Mouse (Mus musculus) lung, adult 18-20 months (tissue): ENCODE data around the gene Acap3.

Source experiments
- DNase-seq, 2 experiments: peaks; one replicate each; pipeline ENCODE4 v3.0.0; 2022; ENCODE audit warnings: mixed read lengths in 2 of 2

Gene Acap3

GRCm38 (mm10) chr4:155887674-155888073 is 3.9 kb upstream of the Acap3 start:
- no peak for DNase-seq

GRCm38 (mm10) chr4:155888181-155888580 is 3.4 kb upstream of the Acap3 start:
- no peak for DNase-seq

- no peak for DNase-seq
Measured at GRCm38 (mm10) chr4:155889316-155889715, 2.3 kb upstream of the Acap3 start.

- no peak for DNase-seq
Measured at GRCm38 (mm10) chr4:155891011-155891471, 581 bp upstream of the Acap3 start.

GRCm38 (mm10) chr4:155892017-155892416 is 395 bp downstream of the Acap3 start:
- DNase-seq: peak; percentile 80 to 85

- DNase-seq: peak; percentile 34 to 38
Measured at GRCm38 (mm10) chr4:155892438-155893211, 1.0 kb downstream of the Acap3 start.

GRCm38 (mm10) chr4:155893212-155893690 is 1.6 kb downstream of the Acap3 start:
- peak in 1 of 2 experiments; percentile 3 for DNase-seq

- peak; percentile 85 to 89 for DNase-seq
Measured at GRCm38 (mm10) chr4:155894311-155894881, 2.8 kb downstream of the Acap3 start.

GRCm38 (mm10) chr4:155895216-155895615 is 3.6 kb downstream of the Acap3 start:
- DNase-seq: peak; percentile 53 to 66

- peak in 1 of 2 experiments; percentile 4 for DNase-seq
Measured at GRCm38 (mm10) chr4:155895826-155896225, 4.2 kb downstream of the Acap3 start.

- DNase-seq: peak in 1 of 2 experiments; percentile 4
Measured at GRCm38 (mm10) chr4:155896461-155896860, 4.8 kb downstream of the Acap3 start.

GRCm38 (mm10) chr4:155898318-155898717 is 6.7 kb downstream of the Acap3 start:
- no peak for DNase-seq

GRCm38 (mm10) chr4:155899355-155899754 is 7.7 kb downstream of the Acap3 start:
- peak in 1 of 2 experiments; percentile 1 for DNase-seq

GRCm38 (mm10) chr4:155901205-155901604 is 9.6 kb downstream of the Acap3 start:
- peak; percentile 22 to 44 for DNase-seq

- peak in 1 of 2 experiments; percentile 2 for DNase-seq
Measured at GRCm38 (mm10) chr4:155903246-155903645, 11.6 kb downstream of the Acap3 start.

- DNase-seq: peak in 1 of 2 experiments; percentile 2
Measured at GRCm38 (mm10) chr4:155904318-155905102, 12.9 kb downstream of the Acap3 start.

- no peak for DNase-seq
Measured at GRCm38 (mm10) chr4:155905634-155906033, 14.0 kb downstream of the Acap3 start.

GRCm38 (mm10) chr4:155906125-155906524 is 14.5 kb downstream of the Acap3 start:
- DNase-seq: peak in 1 of 2 experiments; percentile 2

GRCm38 (mm10) chr4:155907003-155907402 is 15.4 kb downstream of the Acap3 start:
- DNase-seq: no peak

- peak in 1 of 2 experiments; percentile 2 for DNase-seq
Measured at GRCm38 (mm10) chr4:155908281-155908680, 16.7 kb downstream of the Acap3 start.

- no peak for DNase-seq
Measured at GRCm38 (mm10) chr4:155908751-155909150, 17.1 kb downstream of the Acap3 start.

GRCm38 (mm10) chr4:155932031-155932430 is 40.4 kb downstream of the Acap3 start:
- no peak for DNase-seq

GRCm38 (mm10) chr4:155943049-155943452 is 51.4 kb downstream of the Acap3 start:
- peak; percentile 24 to 26 for DNase-seq
